Mouse (Mus musculus) heart, postnatal 0 days (tissue): ENCODE results near the gene Olfr458.

ENCODE experiments used
- CTCF ChIP-seq: IDR thresholded peaks from 2 replicates; pipeline ENCODE4 v1.5.1; 2016; ENCODE audit warnings: antibody characterized with exemption, control low read depth, low read depth
- EP300 ChIP-seq: IDR thresholded peaks from 2 replicates; pipeline ENCODE4 v1.6.1; 2016; ENCODE audit warnings: antibody characterized with exemption, low read depth

DNA sequence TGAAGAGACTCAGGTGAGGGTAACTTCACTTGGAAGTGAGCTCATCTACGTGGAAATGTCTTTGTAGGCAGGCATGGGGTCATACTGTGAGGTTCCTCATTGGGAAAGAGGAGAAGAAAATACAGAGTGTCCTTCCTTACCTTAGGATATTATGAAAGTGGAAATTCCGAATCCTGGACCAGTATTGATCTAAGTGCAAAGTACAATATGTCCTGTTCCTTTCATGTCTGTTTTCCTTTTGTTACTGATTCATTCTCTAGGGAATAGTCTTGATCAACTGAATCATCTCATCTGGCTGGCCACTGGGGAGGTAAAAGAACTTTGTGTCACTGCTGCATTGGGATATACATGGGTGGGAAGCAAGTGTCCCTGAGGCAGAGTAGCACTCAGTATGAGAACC lies 29.5 kb downstream of the Olfr458 start:
- no peak for TF ChIP-seq CTCF
- TF ChIP-seq EP300, result no peak
